Mouse (Mus musculus): ENCODE measurements around the gene Bpi. TPM values are rescaled to one million over a fixed set of nuclear protein-coding genes. Genes with fewer than 3 reads are reported as not detected.

Gene Bpi
- polyA plus RNA-seq, 1 experiment from 2014 or later: not detected

DNA sequence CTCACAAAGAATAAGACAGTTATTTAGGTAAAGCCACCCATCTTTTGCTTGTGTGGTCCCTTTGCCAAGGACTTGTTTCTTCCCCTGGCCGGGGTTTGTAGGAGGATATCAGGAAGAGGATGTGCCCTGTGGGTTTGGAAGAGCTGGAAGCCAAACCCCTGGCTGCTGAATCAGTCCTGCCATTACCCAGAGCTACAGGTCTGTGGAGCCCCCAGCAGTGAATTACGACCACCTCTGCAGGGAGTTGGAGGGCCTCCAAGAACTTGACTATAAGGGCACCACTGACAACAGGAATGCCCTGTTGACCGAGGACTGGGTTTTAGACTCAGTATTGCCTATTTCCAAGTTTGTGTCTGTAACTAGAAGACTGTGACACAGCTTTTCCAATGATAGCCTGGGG lies 41.3 kb downstream of the Bpi start:
- no peak for ATAC-seq (ENCODE audit: insufficient number of reproducible peaks, low FRiP score, low TSS enrichment, low read depth)
- H3K27ac ChIP-seq (replicated peaks): no peak overlapping the region
- H3K4me1 ChIP-seq: no peaks in the 10 kb centered on the region
- no peak overlapping the region for H3K9ac ChIP-seq
- H3K4me3 ChIP-seq (replicated peaks): no peak overlapping the region
- H3K27me3 ChIP-seq: no peaks in the 10 kb centered on the region
- no peaks in the 10 kb centered on the region for H3K9me3 ChIP-seq (replicated peaks)
- no peak overlapping the region for H3K4me2 ChIP-seq (replicated peaks)
- H3K36me3 ChIP-seq: no peaks in the 10 kb centered on the region
- WGBS: 77% methylated on average over 3 of the region's 3 CpGs

DNA sequence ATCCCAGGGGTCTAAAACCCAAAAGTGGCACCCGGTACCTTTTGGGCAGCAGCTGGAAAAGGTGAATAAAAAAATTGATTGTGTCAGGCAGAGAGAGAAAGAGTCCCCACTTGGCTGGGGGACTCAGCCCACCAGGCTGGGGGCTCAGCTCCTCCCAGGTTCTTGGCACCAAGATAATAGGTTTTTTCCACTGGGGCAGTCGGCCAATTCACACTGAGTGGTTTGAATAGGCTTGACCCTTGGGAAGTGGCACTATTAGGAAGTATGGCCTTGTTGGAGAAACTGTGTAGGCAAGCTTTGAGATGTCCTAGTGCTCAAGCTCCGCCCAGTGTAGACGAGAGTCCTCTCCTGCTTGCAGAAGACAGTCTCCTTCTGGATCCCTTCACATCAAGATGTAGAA lies 41.8 kb downstream of the Bpi start:
- Histone ChIP-seq H3K4me2 (replicated peaks) (no peak overlapping the region), H3K9ac (no peak overlapping the region), H3K4me3 (replicated peaks) (no peak overlapping the region), H3K27me3 (no peaks in the 10 kb centered on the region), H3K9me3 (replicated peaks) (no peaks in the 10 kb centered on the region), H3K36me3 (no peaks in the 10 kb centered on the region), H3K4me1 (no peaks in the 10 kb centered on the region), H3K27ac (replicated peaks) (no peak overlapping the region)
- no peak for ATAC-seq (ENCODE audit: insufficient number of reproducible peaks, low FRiP score, low TSS enrichment, low read depth)
- 72% methylated on average over 4 of the region's 4 CpGs for WGBS

DNA sequence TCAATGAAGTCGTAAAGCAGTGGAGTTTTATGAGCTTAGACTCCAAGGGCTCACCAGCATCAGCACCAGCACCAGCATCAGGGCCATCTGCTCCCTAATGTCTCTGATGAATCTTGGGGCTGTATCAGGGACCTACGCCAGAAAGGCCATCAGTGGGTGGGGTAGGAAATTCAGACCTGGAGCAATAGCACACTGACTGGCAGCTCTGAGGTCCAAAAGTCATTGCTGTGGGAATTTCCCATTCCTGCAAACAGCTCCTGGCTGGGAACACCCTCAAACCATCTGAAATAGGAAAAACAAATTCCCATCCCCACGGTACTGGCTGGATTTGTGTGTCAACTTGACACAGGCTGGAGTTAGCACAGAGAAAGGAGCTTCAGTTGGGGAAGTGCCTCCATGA lies 44.9 kb downstream of the Bpi start:
- H3K4me3 ChIP-seq (replicated peaks): no peak overlapping the region
- no peak overlapping the region for H3K27ac ChIP-seq (replicated peaks)
- H3K27me3 ChIP-seq: no peaks in the 10 kb centered on the region
- H3K9ac ChIP-seq: no peak overlapping the region
- WGBS: 68% methylated on average over 3 of the region's 3 CpGs
- H3K9me3 ChIP-seq (replicated peaks): no peaks in the 10 kb centered on the region
- no peak for ATAC-seq (ENCODE audit: insufficient number of reproducible peaks, low FRiP score, low TSS enrichment, low read depth)
- no peaks in the 10 kb centered on the region for H3K36me3 ChIP-seq
- no peak overlapping the region for H3K4me2 ChIP-seq (replicated peaks)
- H3K4me1 ChIP-seq: 0 out of 2 replicates have a peak, but pooled peaks cover 11% of the 10 kb centered on the region

DNA sequence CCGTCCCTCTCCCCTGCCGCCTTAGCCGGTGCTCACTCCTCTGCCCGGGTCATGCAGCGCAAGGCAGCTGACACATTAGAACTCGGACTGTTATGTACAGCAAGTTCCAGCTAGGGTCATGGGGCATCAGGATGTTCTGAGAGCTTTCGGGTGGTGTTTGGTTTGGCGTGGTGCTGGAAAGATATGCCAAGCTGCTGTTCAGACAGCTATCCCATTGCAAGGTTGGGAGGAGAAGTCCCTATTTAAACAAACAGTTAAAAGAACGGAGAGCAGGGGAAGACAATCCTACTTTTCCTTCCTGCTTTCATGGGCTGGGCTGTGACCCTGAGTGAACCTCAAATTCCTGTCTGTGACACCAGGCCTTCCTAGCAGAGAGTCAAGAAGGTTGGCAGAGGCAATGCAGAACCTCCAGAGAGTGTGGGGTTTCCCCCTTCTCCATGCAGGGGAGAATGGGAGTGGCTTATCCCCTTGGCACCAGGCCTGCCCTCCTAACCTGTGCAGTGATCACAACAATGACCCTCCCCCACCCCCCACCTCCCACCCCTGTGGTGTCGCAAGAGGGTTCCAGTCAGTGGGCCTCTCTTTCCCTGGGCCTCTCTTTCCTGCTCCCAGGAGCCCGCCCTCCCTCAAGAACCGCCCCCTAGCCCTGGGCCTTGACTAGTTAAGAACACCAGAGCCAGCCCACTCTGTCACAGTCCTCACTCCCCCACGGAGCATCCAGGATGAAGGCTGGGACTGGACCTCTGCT lies 48.2 kb downstream of the Bpi start, which contains the start of gene Lbp:
Lbp (plus strand) TSS at position 546 of the 748 bp plus-strand sequence.
- Histone ChIP-seq H3K27ac (replicated peaks) (0 out of 2 replicates have a peak within 1 kb of the TSS, but pooled peaks have one; percentile 23), H3K4me1 (peaks cover 11% of the 10 kb centered on the region; the same call in 1 of the 2 replicates), H3K9me3 (replicated peaks) (no peaks in the 10 kb centered on the region), H3K4me3 (replicated peaks) (no peak within 1 kb of the TSS), H3K27me3 (no peaks in the 10 kb centered on the region), H3K9ac (no peak within 1 kb of the TSS), H3K36me3 (no peaks in the 10 kb centered on the region), H3K4me2 (replicated peaks) (no peak within 1 kb of the TSS)
- ATAC-seq (ENCODE audit: insufficient number of reproducible peaks, low FRiP score, low TSS enrichment, low read depth): peak; percentile 71
- WGBS: 47% methylated on average over 13 of the region's 13 CpGs

DNA sequence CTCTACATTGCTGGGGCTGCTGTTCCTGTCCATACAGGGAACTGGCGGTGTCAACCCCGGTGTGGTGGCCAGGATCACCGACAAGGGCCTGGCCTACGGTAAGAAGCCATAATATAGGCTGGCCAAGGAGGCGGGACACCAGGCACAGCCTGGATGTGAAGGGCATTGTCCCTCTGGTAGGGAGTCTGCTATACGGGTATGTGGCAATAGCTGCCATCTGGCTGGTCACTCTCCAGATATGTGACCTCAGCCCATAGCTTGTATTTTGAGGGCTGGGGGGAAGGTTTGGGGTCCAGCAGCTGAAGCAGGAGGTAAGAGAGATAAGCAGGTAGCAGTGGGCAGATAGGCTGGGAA lies 48.8 kb downstream of the Bpi start:
- H3K27me3 ChIP-seq: no peaks in the 10 kb centered on the region
- H3K4me3 ChIP-seq (replicated peaks): no peak overlapping the region
- no peaks in the 10 kb centered on the region for H3K9me3 ChIP-seq (replicated peaks)
- H3K36me3 ChIP-seq: no peaks in the 10 kb centered on the region
- WGBS: 38% methylated on average over 6 of the region's 6 CpGs
- no peak overlapping the region for H3K4me2 ChIP-seq (replicated peaks)
- no peak overlapping the region for H3K9ac ChIP-seq
- 0 out of 2 replicates have a peak overlapping the region, but pooled peaks have one; percentile 23 for H3K27ac ChIP-seq (replicated peaks)
- ATAC-seq (ENCODE audit: insufficient number of reproducible peaks, low FRiP score, low TSS enrichment, low read depth): peak; percentile 35
- H3K4me1 ChIP-seq: peaks cover 11% of the 10 kb centered on the region; the same call in 1 of the 2 replicates

DNA sequence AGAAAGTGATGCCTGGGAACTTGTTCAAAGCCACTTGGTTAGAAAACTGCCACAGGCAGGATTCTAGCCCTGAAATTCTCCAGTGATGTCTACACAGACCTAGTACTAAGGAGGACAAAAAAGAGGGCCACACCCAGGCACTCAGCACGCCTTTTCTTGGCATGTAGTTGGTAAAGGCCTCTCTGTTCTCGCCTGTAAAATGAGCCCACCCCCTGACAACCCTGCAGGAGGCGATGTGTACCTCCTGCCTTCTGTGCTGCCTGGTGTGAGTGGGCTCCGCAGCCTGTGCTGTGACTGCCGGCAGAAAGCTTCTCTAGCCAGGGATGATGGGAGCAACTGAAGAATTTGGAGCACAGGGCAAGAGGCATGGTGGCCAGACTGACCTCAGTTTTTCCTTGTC lies 50.4 kb downstream of the Bpi start:
- no peaks in the 10 kb centered on the region for H3K9me3 ChIP-seq (replicated peaks)
- H3K36me3 ChIP-seq: no peaks in the 10 kb centered on the region
- no peak overlapping the region for H3K4me3 ChIP-seq (replicated peaks)
- H3K9ac ChIP-seq: no peak overlapping the region
- no peak overlapping the region for H3K27ac ChIP-seq (replicated peaks)
- H3K27me3 ChIP-seq: no peaks in the 10 kb centered on the region
- H3K4me1 ChIP-seq: peaks cover 11% of the 10 kb centered on the region; the same call in 1 of the 2 replicates
- no peak overlapping the region for H3K4me2 ChIP-seq (replicated peaks)
- ATAC-seq (ENCODE audit: insufficient number of reproducible peaks, low FRiP score, low TSS enrichment, low read depth): no peak
- WGBS: 49% methylated on average over 5 of the region's 5 CpGs

DNA sequence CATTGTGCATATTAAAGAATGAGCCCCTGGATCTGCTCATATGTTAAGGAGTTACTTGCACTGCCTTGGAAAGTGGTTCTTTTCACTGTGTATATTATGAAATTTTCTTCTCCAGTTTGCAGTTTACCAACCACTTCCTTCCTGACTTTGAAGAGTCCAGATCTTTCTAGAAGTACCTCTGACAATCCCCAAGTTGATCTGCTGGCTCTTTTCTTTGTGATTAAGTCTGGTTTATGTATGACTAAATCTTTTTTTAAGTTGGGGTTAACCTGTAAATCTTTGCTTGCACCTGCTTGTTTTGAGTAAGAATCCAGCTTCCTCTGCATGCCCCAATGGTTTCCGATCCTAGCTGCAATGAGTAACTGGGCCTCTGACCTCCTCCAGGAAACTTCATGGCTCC lies 55.2 kb downstream of the Bpi start:
- H3K27me3 ChIP-seq: no peaks in the 10 kb centered on the region
- no peaks in the 10 kb centered on the region for H3K36me3 ChIP-seq
- H3K27ac ChIP-seq (replicated peaks): no peak overlapping the region
- no peak overlapping the region for H3K4me3 ChIP-seq (replicated peaks)
- H3K4me2 ChIP-seq (replicated peaks): no peak overlapping the region
- WGBS: 71% methylated on average over 1 of the region's 1 CpGs
- H3K4me1 ChIP-seq: no peaks in the 10 kb centered on the region; the same call in 1 of the 2 replicates
- no peak for ATAC-seq (ENCODE audit: insufficient number of reproducible peaks, low FRiP score, low TSS enrichment, low read depth)
- H3K9me3 ChIP-seq (replicated peaks): no peaks in the 10 kb centered on the region
- H3K9ac ChIP-seq: no peak overlapping the region

DNA sequence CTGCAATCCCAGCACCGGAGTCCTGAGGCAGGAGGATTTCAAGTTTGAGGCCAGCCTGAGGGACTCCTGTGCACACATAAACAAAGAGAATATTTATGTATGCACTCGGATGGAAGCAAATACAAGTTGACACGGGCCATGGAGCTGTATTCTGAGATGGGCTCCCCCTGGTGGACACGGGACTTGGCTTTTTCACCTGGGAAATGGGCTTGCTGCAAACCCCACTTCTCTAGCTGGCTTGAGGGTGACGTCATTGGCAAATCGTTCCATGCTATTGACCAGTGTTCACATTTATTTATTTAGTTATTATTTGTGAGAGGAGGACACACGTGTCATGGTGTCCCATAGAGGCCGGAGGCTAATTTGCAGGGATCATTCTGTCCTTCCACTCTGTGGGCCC lies 58.5 kb downstream of the Bpi start:
- WGBS: 70% methylated on average over 8 of the region's 8 CpGs

DNA sequence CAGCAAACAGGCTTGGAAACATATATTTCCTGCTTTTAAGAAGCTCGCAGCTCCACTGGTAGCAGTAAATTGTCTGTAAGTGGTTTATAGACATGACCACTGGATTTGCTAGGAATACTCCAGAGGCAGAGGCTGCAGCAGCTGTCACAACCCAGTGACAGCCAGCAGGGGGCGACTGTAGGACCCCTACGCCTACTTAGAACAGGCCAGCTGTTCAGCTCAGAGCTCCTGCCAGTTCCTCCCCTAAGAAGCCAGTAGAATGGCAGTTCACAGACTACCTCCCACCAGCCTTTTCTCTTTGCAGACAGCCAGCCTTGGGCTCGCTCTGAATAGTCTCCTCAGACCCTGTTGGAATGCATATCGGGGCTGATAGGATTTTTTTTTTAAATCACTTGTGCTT lies 59.1 kb downstream of the Bpi start:
- WGBS: 15% methylated on average over 5 of the region's 5 CpGs
- Histone ChIP-seq H3K9ac (no peak overlapping the region), H3K27me3 (no peaks in the 10 kb centered on the region), H3K27ac (replicated peaks) (no peak overlapping the region), H3K4me2 (replicated peaks) (no peak overlapping the region), H3K36me3 (no peaks in the 10 kb centered on the region), H3K4me1 (no peaks in the 10 kb centered on the region), H3K4me3 (replicated peaks) (no peak overlapping the region), H3K9me3 (replicated peaks) (no peaks in the 10 kb centered on the region)
- no peak for ATAC-seq (ENCODE audit: insufficient number of reproducible peaks, low FRiP score, low TSS enrichment, low read depth)

More for the DNA sequence above, 58.5 kb downstream of the Bpi start:
- H3K27ac ChIP-seq (replicated peaks): no peak overlapping the region
- no peak overlapping the region for H3K9ac ChIP-seq
- ATAC-seq (ENCODE audit: insufficient number of reproducible peaks, low FRiP score, low TSS enrichment, low read depth): no peak
- H3K4me2 ChIP-seq (replicated peaks): no peak overlapping the region
- no peaks in the 10 kb centered on the region for H3K36me3 ChIP-seq
- H3K9me3 ChIP-seq (replicated peaks): no peaks in the 10 kb centered on the region
- no peaks in the 10 kb centered on the region for H3K27me3 ChIP-seq
- H3K4me1 ChIP-seq: no peaks in the 10 kb centered on the region
- no peak overlapping the region for H3K4me3 ChIP-seq (replicated peaks)

DNA sequence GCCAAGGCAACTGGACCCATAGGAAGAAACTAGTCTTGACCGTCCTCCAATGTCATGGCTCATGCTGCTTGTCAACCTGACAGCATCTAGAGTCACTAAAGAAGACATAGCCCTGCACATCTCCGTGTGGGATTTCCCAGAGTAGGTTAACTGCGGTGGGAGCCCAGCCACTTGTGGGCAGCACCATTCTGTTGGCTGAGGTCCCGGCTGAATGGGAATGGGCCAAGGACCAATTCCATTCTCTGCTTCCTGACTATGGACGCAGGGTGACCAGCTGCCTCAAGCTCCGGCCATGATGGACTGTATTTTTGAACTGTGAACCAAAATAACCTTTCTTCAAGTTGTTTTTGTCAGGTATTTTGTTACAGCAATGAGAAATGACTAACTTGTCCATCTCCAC lies 63.7 kb downstream of the Bpi start:
- Histone ChIP-seq H3K4me2 (replicated peaks) (no peak overlapping the region), H3K27ac (replicated peaks) (no peak overlapping the region), H3K9me3 (replicated peaks) (no peaks in the 10 kb centered on the region), H3K4me3 (replicated peaks) (no peak overlapping the region), H3K36me3 (no peaks in the 10 kb centered on the region), H3K27me3 (no peaks in the 10 kb centered on the region), H3K9ac (no peak overlapping the region), H3K4me1 (no peaks in the 10 kb centered on the region)
- ATAC-seq (ENCODE audit: insufficient number of reproducible peaks, low FRiP score, low TSS enrichment, low read depth): no peak
- WGBS: 86% methylated on average over 6 of the region's 6 CpGs

DNA sequence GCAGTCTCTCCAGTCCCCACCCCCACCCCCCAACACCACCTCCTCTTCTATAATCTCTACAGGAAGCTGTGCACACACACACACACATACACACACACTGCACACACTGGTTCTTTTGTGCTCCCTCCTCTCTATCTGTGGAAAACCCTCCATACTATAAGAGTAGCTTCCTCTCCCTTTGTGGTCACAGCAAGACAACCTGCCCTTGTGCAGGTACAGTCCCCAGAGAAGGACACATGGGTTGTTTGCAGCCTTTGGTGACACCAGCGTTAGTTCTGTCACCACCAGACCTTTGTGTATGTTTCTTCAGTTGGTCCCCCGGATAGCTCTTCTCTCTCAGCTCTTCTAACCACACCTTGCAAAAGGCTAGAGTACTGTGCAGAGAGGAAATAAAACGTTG lies 65.0 kb downstream of the Bpi start:
- ATAC-seq (ENCODE audit: insufficient number of reproducible peaks, low FRiP score, low TSS enrichment, low read depth): no peak
- Histone ChIP-seq H3K27me3 (no peaks in the 10 kb centered on the region), H3K36me3 (no peaks in the 10 kb centered on the region), H3K9me3 (replicated peaks) (no peaks in the 10 kb centered on the region), H3K4me2 (replicated peaks) (no peak overlapping the region), H3K4me1 (no peaks in the 10 kb centered on the region), H3K27ac (replicated peaks) (no peak overlapping the region), H3K9ac (no peak overlapping the region), H3K4me3 (replicated peaks) (no peak overlapping the region)
- WGBS: 65% methylated on average over 3 of the region's 3 CpGs

Data from embryonic facial prominence, embryonic 15.5 days (tissue).